Mouse (Mus musculus) midbrain, embryonic 14.5 days (tissue): Measurements from ENCODE around the gene Grip2. TPM values are rescaled to one million over a fixed set of nuclear protein-coding genes. Genes with fewer than 3 reads are reported as not detected.

Experiments used
- ATAC-seq: fragments of 200-750 bp; cut with Nextera tagmentation; 2 replicates; pipeline ENCODE4 v1.8.0; 2017; ENCODE audit warnings: moderate number of reproducible peaks, moderate library complexity; ENCODE audit not compliant: low FRiP score, low TSS enrichment
- DNase-seq: peaks from one replicate; pipeline ENCODE4 v3.0.0-alpha.2; 2015
- H3K27ac ChIP-seq: fragments of 300-500 bp; sonication (generic); replicated peaks from 2 replicates; pipeline ENCODE4 v1.5.1; 2014; ENCODE audit warnings: mild to moderate bottlenecking, low read depth, low read length, moderate library complexity
- H3K27me3 ChIP-seq: fragments of 300-500 bp; sonication (generic); 2 replicates; pipeline ENCODE4 v1.6.1; 2014; ENCODE audit warnings: low read length, control low read depth, mixed read lengths; ENCODE audit not compliant: control insufficient read depth, insufficient read depth
- H3K36me3 ChIP-seq: fragments of 300-500 bp; sonication (generic); 2 replicates; pipeline ENCODE4 v1.6.1; 2014; ENCODE audit warnings: low read length, control low read depth; ENCODE audit not compliant: control insufficient read depth, insufficient read depth
- H3K4me1 ChIP-seq: fragments of 300-500 bp; sonication (generic); 2 replicates; pipeline ENCODE4 v1.6.1; 2014; ENCODE audit warnings: mild to moderate bottlenecking, antibody characterized with exemption, low read length, control low read depth; ENCODE audit not compliant: control insufficient read depth, insufficient read depth
- H3K4me2 ChIP-seq: fragments of 300-500 bp; sonication (generic); 2 replicates; pipeline ENCODE4 v1.6.1; 2014; ENCODE audit warnings: mild to moderate bottlenecking, low read length, moderate library complexity
- H3K4me3 ChIP-seq: fragments of 300-500 bp; sonication (generic); replicated peaks from 2 replicates; pipeline ENCODE4 v1.5.1; 2014; ENCODE audit warnings: low read depth, low read length
- H3K9ac ChIP-seq: fragments of 300-500 bp; sonication (generic); replicated peaks from 2 replicates; pipeline ENCODE4 v1.6.1; 2014; ENCODE audit warnings: mild to moderate bottlenecking, low read length, moderate library complexity
- H3K9me3 ChIP-seq: fragments of 300-500 bp; sonication (generic); 2 replicates; pipeline ENCODE4 v1.6.1; 2016; ENCODE audit warnings: low read length, control low read depth, mixed read lengths; ENCODE audit not compliant: control insufficient read depth
- WGBS: fragments of 180-500 bp; shearing (Covaris S2); extraction: QIAGEN DNeasy Blood & Tissue Kit; methylation state at CpG from one replicate; pipeline ENCODE4 v1.1.7; 2014; 5-methylcytosine and 5-hydroxymethylcytosine counted together
- polyA plus RNA-seq: library from polyadenylated mRNA; unstranded; fragments of >200 nt; fragmentation: Nextera tagmentation; extraction: Ambion mirVana; gene quantifications from 2 replicates; pipeline ENCODE4 v1.2.1, GENCODE M21; 2014

The Grip2 gene
- polyA plus RNA-seq, 1 experiment from 2014 or later: 7.5 TPM

DNA sequence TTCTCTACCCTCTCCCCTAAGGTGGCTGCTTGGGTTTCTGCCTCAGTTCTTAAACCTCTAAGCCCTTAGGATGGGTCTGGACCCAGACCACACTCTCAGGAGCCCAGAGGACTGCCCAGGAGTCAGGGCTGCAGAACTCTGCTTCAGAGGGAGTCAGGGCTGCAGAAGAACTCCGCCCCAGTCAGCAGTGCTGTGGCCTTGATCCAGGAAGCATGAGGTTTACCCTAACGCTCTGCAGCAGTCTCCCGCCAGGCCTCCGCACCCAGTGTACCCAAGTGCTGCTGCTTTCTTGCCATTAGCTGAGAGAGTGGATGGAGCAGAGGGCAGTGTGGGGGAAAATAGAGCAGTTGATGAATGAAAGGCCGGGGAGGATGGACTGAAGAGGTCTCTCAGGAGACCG, 19.0 kb downstream of the Grip2 start:
- no peaks in the 10 kb centered on the region for H3K9me3 ChIP-seq
- H3K27ac ChIP-seq: 0 out of 2 replicates have a peak overlapping the region, but pooled peaks have one; percentile 9
- peaks cover 3% of the 10 kb centered on the region; the same call in 1 of the 2 replicates for H3K27me3 ChIP-seq
- H3K4me1 ChIP-seq: peaks cover 14% of the 10 kb centered on the region
- H3K36me3 ChIP-seq: no peaks in the 10 kb centered on the region
- DNase-seq (no peak), ATAC-seq (no peak)
- WGBS: 62% methylated on average over 6 of the region's 6 CpGs
- no peak overlapping the region for H3K9ac ChIP-seq
- no peak overlapping the region for H3K4me3 ChIP-seq
- H3K4me2 ChIP-seq: no peak overlapping the region; the same call in 1 of the 2 replicates

DNA sequence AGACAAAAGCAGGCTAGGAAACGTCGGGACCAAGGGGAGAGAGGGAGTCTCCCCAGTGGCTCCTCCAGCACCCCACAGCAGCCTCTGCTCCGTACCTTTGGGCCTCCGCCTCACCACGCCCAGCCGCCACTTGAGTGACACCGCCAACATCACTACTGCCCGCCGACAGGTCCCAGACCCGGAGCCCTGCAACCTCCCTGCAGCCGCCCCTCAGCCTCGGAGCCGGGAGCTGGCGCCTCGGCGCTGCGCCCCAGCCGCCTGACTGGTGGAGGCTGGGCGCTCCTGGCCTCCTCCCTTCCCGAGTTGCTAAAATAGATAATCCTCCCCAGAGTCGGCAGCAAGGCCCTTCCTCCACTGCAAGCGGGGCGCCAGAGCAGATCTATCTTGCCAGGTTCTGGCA, 19.9 kb downstream of the Grip2 start:
- Histone ChIP-seq H3K4me3 (peak overlapping the region; percentile 33), H3K36me3 (no peaks in the 10 kb centered on the region), H3K9me3 (no peaks in the 10 kb centered on the region), H3K27ac (no peak overlapping the region), H3K4me2 (peak overlapping the region; percentile 57), H3K27me3 (peaks cover 3% of the 10 kb centered on the region; the same call in 1 of the 2 replicates), H3K9ac (peak overlapping the region; percentile 47), H3K4me1 (peaks cover 14% of the 10 kb centered on the region)
- DNase-seq (peak; percentile 59), ATAC-seq (no peak)
- WGBS: 2% methylated on average over 22 of the region's 23 CpGs

GRCm38 (mm10) chr6:91804177-91804576, 22.9 kb downstream of the Grip2 start:
- Histone ChIP-seq H3K9me3 (no peaks in the 10 kb centered on the region), H3K36me3 (no peaks in the 10 kb centered on the region), H3K9ac (no peak overlapping the region), H3K27ac (no peak overlapping the region), H3K4me2 (no peak overlapping the region), H3K4me1 (peaks cover 12% of the 10 kb centered on the region; the same call in 1 of the 2 replicates), H3K27me3 (peaks cover 3% of the 10 kb centered on the region; the same call in 1 of the 2 replicates), H3K4me3 (no peak overlapping the region)
- no peak for ATAC-seq
- DNase-seq: no peak
- 61% methylated on average over 7 of the region's 7 CpGs for WGBS

- Histone ChIP-seq H3K27ac (no peak overlapping the region), H3K4me3 (no peak overlapping the region), H3K4me2 (no peak overlapping the region), H3K9me3 (no peaks in the 10 kb centered on the region), H3K4me1 (no peaks in the 10 kb centered on the region), H3K9ac (no peak overlapping the region), H3K27me3 (no peaks in the 10 kb centered on the region), H3K36me3 (no peaks in the 10 kb centered on the region)
- DNase-seq: no peak
- no peak for ATAC-seq
- WGBS: 82% methylated on average over 12 of the region's 12 CpGs
Observed at GRCm38 (mm10) chr6:91798496-91798895, 28.6 kb downstream of the Grip2 start.

GRCm38 (mm10) chr6:91796736-91797135, 30.3 kb downstream of the Grip2 start:
- H3K4me1 ChIP-seq: no peaks in the 10 kb centered on the region; the same call in 1 of the 2 replicates
- H3K27ac ChIP-seq: no peak overlapping the region
- H3K36me3 ChIP-seq: no peaks in the 10 kb centered on the region
- no peak overlapping the region for H3K4me2 ChIP-seq
- no peaks in the 10 kb centered on the region for H3K27me3 ChIP-seq
- DNase-seq: no peak
- ATAC-seq: no peak
- no peak overlapping the region for H3K9ac ChIP-seq
- 94% methylated on average over 4 of the region's 4 CpGs for WGBS
- no peak overlapping the region for H3K4me3 ChIP-seq
- no peaks in the 10 kb centered on the region for H3K9me3 ChIP-seq

- H3K4me2 ChIP-seq: no peak overlapping the region
- ATAC-seq: no peak
- H3K9ac ChIP-seq: no peak overlapping the region
- no peaks in the 10 kb centered on the region for H3K27me3 ChIP-seq
- no peak overlapping the region for H3K4me3 ChIP-seq
- H3K36me3 ChIP-seq: no peaks in the 10 kb centered on the region
- 60% methylated on average over 9 of the region's 9 CpGs for WGBS
- H3K27ac ChIP-seq: no peak overlapping the region
- no peaks in the 10 kb centered on the region; the same call in 1 of the 2 replicates for H3K4me1 ChIP-seq
- H3K9me3 ChIP-seq: no peaks in the 10 kb centered on the region
- no peak for DNase-seq
Observed at GRCm38 (mm10) chr6:91796064-91796463, 31.0 kb downstream of the Grip2 start.

- no peak for ATAC-seq
- Histone ChIP-seq H3K27ac (no peak overlapping the region), H3K36me3 (no peaks in the 10 kb centered on the region), H3K9ac (no peak overlapping the region), H3K4me3 (no peak overlapping the region), H3K9me3 (no peaks in the 10 kb centered on the region), H3K4me1 (no peaks in the 10 kb centered on the region; the same call in 1 of the 2 replicates), H3K4me2 (no peak overlapping the region), H3K27me3 (no peaks in the 10 kb centered on the region)
- DNase-seq: no peak
- 63% methylated on average over 3 of the region's 3 CpGs for WGBS
Observed at GRCm38 (mm10) chr6:91795640-91796039, 31.4 kb downstream of the Grip2 start.

DNA sequence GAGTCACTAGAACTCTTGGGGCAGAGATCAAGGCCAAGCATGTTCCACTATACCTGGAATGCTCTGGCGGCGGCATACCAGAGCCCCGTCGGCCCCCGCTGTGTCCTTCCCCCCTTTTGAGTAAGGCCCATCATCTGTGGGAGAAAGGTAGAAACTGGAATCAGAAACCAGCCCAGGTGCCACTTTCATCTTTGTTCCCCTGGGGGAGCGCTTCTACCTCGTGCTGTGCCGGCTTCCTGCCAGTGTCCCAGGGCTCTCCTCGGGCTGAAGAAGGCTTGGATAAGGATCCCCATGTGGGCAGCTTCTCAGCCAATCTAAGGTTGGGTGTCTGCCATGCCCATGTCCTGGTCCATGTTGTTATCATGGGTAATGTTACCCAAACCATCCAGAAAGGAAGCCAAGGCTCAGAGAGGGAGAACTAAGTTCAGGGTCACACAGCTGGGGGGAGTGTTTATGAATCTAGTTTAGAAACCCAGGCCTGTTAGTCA, 38.7 kb downstream of the Grip2 start:
- Histone ChIP-seq H3K4me3 (no peak overlapping the region), H3K9ac (no peak overlapping the region), H3K27ac (no peak overlapping the region), H3K36me3 (no peaks in the 10 kb centered on the region), H3K27me3 (no peaks in the 10 kb centered on the region), H3K4me2 (no peak overlapping the region), H3K4me1 (no peaks in the 10 kb centered on the region; the same call in 1 of the 2 replicates), H3K9me3 (no peaks in the 10 kb centered on the region)
- ATAC-seq (no peak), DNase-seq (no peak)
- 90% methylated on average over 9 of the region's 9 CpGs for WGBS

GRCm38 (mm10) chr6:91785018-91785417, 42.0 kb downstream of the Grip2 start:
- WGBS: 78% methylated on average over 3 of the region's 3 CpGs
- Histone ChIP-seq H3K9ac (no peak overlapping the region), H3K4me3 (no peak overlapping the region), H3K27me3 (no peaks in the 10 kb centered on the region), H3K27ac (no peak overlapping the region), H3K36me3 (no peaks in the 10 kb centered on the region), H3K9me3 (no peaks in the 10 kb centered on the region), H3K4me2 (no peak overlapping the region), H3K4me1 (no peaks in the 10 kb centered on the region)
- ATAC-seq: no peak
- DNase-seq: no peak
